Mouse (Mus musculus) adrenal gland, postnatal 14 days (tissue): ENCODE data around the gene Psmb5. TPM values are rescaled to one million over a fixed set of nuclear protein-coding genes. Genes with fewer than 3 reads are reported as not detected.
"Not testable (repeated sequence)": the region's sequence is repeated elsewhere in the genome, so short reads cannot be mapped to it uniquely, and the experiment has no call there.

Experiments
- DNase-seq: peaks from one replicate; pipeline ENCODE4 v3.0.0; 2021; ENCODE audit warnings: mixed read lengths
- total RNA-seq: library from RNA; stranded (reverse); gene quantifications from 2 replicates; pipeline ENCODE4 v1.2.3, GENCODE M21; 2021

The Psmb5 gene
- total RNA-seq, 1 experiment from 2014 or later: 248 TPM

- no peak for DNase-seq
These were observed 12.9 kb upstream of the Psmb5 start for GRCm38 (mm10) chr14:54630583-54631239.

DNA sequence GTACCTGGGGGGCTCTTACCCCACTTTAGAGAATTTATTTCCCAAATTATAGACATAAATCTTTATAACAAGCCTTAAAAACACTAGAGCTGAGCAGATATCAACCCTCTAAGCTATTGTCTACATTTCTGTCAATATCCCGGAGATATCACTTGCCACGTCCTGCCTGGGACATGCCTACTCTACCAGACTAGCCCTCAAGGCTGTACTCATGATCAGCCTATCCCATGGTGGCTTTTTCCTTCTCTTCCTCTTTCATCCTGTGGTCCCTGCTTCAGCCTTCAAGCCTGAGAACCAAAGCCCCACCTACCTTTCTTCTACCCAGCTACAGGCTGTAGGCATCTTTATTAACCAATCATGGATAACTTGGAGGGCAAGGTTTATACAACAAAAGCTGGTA, 12.0 kb upstream of the Psmb5 start:
- no peak for DNase-seq

DNA sequence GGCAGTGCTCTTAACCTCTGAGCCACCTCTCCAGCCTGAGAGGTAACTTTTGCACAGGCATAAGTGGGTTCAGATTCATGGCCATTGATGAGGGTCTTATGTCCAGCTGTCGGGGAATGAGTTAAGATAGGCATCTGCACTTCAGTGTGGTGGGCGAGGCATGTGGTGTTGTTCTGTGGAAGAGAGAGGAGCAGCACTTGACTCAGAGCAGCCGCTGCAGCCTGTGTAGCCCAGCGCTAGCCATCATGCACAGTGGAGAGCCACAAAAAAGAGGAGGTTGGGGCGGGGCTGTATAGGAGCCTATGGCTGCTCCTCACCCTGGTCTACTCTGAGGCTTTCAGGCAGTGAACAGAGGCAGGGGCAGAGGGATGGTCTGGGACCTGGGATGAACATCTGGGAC, 10.3 kb upstream of the Psmb5 start:
- no peak for DNase-seq

DNA sequence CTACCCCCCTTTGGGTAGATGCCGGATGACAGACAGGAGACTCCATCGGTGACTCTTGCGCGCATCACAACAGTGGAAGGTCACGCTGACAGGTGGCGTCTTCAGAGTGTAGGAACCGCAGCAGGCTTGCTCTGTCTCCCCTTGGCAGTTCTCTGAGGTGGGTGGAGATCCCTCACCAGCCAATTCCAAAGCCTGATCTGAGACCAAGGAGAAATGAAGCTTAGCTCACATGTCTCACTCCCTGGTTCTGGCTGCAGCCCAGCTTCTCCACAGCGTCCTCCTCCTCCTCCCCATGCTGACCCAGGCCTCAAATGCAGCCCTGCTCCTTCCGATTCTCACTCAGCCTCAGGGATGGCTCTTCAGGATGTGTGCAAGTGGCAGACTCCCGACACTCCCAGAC, 7.2 kb upstream of the Psmb5 start:
- DNase-seq: no peak

- no peak for DNase-seq
These were observed 5.5 kb upstream of the Psmb5 start for GRCm38 (mm10) chr14:54623334-54623733.

- no peak for DNase-seq
These were observed 3.3 kb upstream of the Psmb5 start, which contains the start of gene Psmb11 for GRCm38 (mm10) chr14:54621133-54621532. Gene Psmb11, plus strand, starts transcription at chr14:54621433.

- DNase-seq: no peak
These were observed 498 bp downstream of the Psmb5 start for GRCm38 (mm10) chr14:54617152-54617896.

GRCm38 (mm10) chr14:54616226-54616825, 1.5 kb downstream of the Psmb5 start:
- no peak for DNase-seq

GRCm38 (mm10) chr14:54614130-54614529, 3.7 kb downstream of the Psmb5 start:
- not testable (repeated sequence) for DNase-seq

GRCm38 (mm10) chr14:54610648-54611047, 7.2 kb downstream of the Psmb5 start:
- DNase-seq: no peak

- peak; percentile 62 for DNase-seq
These were observed 7.9 kb downstream of the Psmb5 start for GRCm38 (mm10) chr14:54609962-54610361.

GRCm38 (mm10) chr14:54609245-54609644, 8.6 kb downstream of the Psmb5 start:
- DNase-seq: no peak

DNA sequence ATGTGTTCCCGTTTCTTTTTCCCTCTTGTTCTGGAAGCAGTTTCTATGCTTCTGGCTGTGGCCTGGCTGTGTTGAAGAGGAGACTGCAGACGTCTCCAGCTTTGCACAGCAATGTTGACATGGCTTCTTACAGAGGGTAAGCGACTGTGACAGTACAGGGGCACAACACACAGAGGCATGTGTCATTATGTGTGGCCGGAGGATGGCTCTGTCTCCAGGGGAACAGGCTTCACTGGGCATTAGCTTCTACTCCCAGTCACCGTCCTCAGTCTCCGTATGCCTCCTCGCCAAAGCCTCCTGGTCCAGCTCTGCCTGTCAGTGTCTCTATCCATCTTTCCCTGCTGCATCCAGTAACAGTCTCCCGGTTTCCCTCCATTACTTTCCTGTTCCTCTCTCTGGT, 10.6 kb downstream of the Psmb5 start:
- DNase-seq: no peak

GRCm38 (mm10) chr14:54605752-54606321, 12.0 kb downstream of the Psmb5 start, which contains the start of gene 4931414P19Rik:
Gene 4931414P19Rik, minus strand, starts transcription at chr14:54605993.
- peak; percentile 92 for DNase-seq

GRCm38 (mm10) chr14:54603686-54604085, 14.1 kb downstream of the Psmb5 start:
- no peak for DNase-seq

GRCm38 (mm10) chr14:54603038-54603654, 14.7 kb downstream of the Psmb5 start:
- DNase-seq: peak; percentile 98

DNA sequence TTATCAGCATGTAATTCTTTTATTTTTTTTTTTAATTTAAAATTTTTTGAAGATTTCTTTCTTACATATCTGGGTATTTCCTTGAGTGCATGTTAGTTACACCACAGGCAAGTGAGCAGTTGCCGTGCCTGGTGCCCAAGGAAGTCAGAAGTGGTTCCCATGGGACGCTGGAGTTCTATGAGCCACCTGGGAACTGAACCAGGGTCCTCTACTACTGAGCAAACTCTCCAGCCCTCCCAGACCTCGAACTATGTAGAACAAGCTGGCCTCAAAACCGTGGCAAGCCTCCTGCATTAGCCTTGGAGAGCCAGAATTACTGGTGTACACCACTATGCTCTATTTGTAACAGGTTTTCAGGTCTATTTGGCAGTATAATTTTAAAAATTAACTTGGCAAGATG, 15.2 kb downstream of the Psmb5 start:
- DNase-seq: no peak

GRCm38 (mm10) chr14:54601601-54602000, 16.2 kb downstream of the Psmb5 start:
- DNase-seq: no peak

GRCm38 (mm10) chr14:54597084-54597483, 20.7 kb downstream of the Psmb5 start:
- DNase-seq: no peak

DNA sequence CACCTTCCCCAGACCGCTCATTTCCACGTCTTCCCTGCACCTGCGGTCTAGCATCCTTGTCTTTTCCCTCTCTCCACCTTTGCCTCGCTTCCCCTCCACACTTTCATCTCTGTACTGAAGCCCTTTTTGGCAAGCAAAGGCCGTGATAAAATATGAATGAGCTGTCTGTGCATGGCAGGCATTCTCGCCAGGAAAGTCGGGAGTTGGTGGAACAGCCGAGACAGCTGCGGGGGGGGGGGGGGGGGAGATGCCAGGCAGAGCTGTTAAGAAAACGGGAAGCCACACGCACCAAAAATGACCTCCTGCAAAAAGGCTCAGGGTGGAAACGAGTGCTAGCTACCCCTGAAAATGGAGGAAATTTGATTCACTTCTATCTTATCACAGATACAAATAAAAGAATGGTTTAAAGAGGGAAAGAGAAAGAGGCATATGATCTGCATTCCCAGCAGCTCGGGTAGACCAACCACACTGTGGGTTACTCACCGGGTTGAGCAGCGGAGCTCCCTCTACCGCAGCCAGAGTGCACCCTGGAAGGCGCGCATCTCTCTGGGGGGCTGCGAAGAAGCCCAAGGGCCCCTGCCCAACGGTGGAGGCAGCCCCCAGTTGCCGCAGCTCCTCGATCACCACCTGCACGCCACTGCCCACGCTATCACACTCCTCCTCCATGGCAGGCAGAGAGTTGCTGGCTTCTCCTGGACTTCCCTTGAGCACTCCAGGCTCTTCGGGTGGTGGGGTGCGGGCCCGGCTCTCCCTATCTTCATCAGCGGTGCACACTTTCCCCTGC, 23.0 kb downstream of the Psmb5 start:
- DNase-seq: no peak

- DNase-seq: no peak
These were observed 23.8 kb downstream of the Psmb5 start for GRCm38 (mm10) chr14:54594055-54594454.
